Mouse (Mus musculus) embryonic stem cell, embryonic (primary cell): ENCODE measurements around the gene Grhpr.

ENCODE experiments used
- CTCF ChIA-PET, 4 experiments: fragments of 300-600 bp in 2 of 4; fragments of 350-600 bp in 2 of 4; sonication (Branson Sonifier 250); formaldehyde crosslinking; loops; one replicate each; lab custom pipeline; 2022; ENCODE audit warnings: inconsistent platforms in 2 of 4; lab: Charles Lee
- POLR2A ChIA-PET, 4 experiments: fragments of 300-600 bp in 2 of 4; fragments of 350-600 bp in 2 of 4; sonication (Branson Sonifier 250); formaldehyde crosslinking; loops; one replicate each; lab custom pipeline; 2022; ENCODE audit warnings: antibody characterized with exemption in 4 of 4, inconsistent platforms in 1 of 4; lab: Charles Lee

The Grhpr gene

GRCm38 (mm10) chr4:44967402-44967801 is 13.8 kb upstream of the Grhpr start:
- POLR2A ChIA-PET, result interaction anchor here in 3 of 4 experiments (0.6 to 3.4 kb wide), 10 partner anchors 9 to 211 kb away, joined by 3 to 10 read pairs (median 4); partner anchors contain the start of genes Grhpr (in 2 of the 3), Polr1e (in 1 of the 3), Zbtb5 (in 1 of the 3) and Zcchc7 (in 1 of the 3)
- CTCF ChIA-PET, result interaction anchor here in 2 of 4 experiments (0.6 to 1.6 kb wide), 2 partner anchors 9 kb away, joined by 5 to 7 read pairs; no protein-coding TSS in a partner anchor

GRCm38 (mm10) chr4:44970056-44970455 is 11.1 kb upstream of the Grhpr start:
- ChIA-PET CTCF (interaction anchor here in 3 of 4 experiments (0.5 to 3.0 kb wide), 5 partner anchors 11 to 119 kb away, joined by 3 to 9 read pairs (median 3); partner anchors contain the start of genes Grhpr (in 1 of the 3) and Zbtb5 (in 1 of the 3)), POLR2A (interaction anchor here in 2 of 4 experiments (2.6 to 3.4 kb wide), 2 partner anchors 9 to 11 kb away, joined by 7 to 8 read pairs; partner anchors contain the start of gene Grhpr (in 1 of the 2))

GRCm38 (mm10) chr4:44970612-44971110 is 10.5 kb upstream of the Grhpr start:
- POLR2A ChIA-PET, result interaction anchor here in 2 of 4 experiments (1.0 to 2.6 kb wide), 2 partner anchors 10 to 11 kb away, joined by 3 to 7 read pairs; partner anchors contain the start of gene Grhpr (in 1 of the 2)
- CTCF ChIA-PET, result interaction anchor here in 2 of 4 experiments (0.6 to 3.0 kb wide), 4 partner anchors 10 to 802 kb away, joined by 3 to 9 read pairs (median 4); partner anchors contain the start of genes Grhpr (in 1 of the 2) and Zbtb5 (in 1 of the 2)

GRCm38 (mm10) chr4:44973450-44973849 is 7.7 kb upstream of the Grhpr start:
- POLR2A ChIA-PET, result interaction anchor here in 3 of 4 experiments (0.6 to 2.3 kb wide), 6 partner anchors 8 to 800 kb away, joined by 3 to 9 read pairs (median 4); partner anchors contain the start of genes Zbtb5 (in 2 of the 3) and Grhpr (in 1 of the 3)
- CTCF ChIA-PET, result interaction anchor here (0.6 to 2.3 kb wide), 29 partner anchors 8 to 607 kb away, joined by 3 to 21 read pairs (median 4); partner anchors contain the start of genes Grhpr (in 2 of the 4), Polr1e (in 1 of the 4), Tomm5 (in 1 of the 4) and Zbtb5 (in 1 of the 4)

- ChIA-PET CTCF (interaction anchor here (0.6 to 2.3 kb wide), 26 partner anchors 8 to 607 kb away, joined by 3 to 21 read pairs (median 4); partner anchors contain the start of genes Grhpr (in 2 of the 4), Polr1e (in 1 of the 4), Tomm5 (in 1 of the 4) and Zbtb5 (in 1 of the 4)), POLR2A (interaction anchor here in 2 of 4 experiments (0.6 to 2.3 kb wide), 6 partner anchors 8 to 869 kb away, joined by 3 to 9 read pairs (median 4); partner anchors contain the start of genes Zbtb5 (in 2 of the 2) and Grhpr (in 1 of the 2))
These were observed 7.3 kb upstream of the Grhpr start for GRCm38 (mm10) chr4:44973871-44974270.

- CTCF ChIA-PET, result interaction anchor here in 2 of 4 experiments (0.7 to 1.3 kb wide), 7 partner anchors 10 to 1602 kb away, joined by 3 to 5 read pairs (median 4); partner anchors contain the start of gene Zbtb5 (in 1 of the 2)
- POLR2A ChIA-PET, result interaction anchor here in 3 of 4 experiments (0.6 to 0.8 kb wide), 6 partner anchors 10 to 869 kb away, joined by 3 to 5 read pairs (median 3); no protein-coding TSS in a partner anchor
These were observed 6.9 kb upstream of the Grhpr start for GRCm38 (mm10) chr4:44974331-44974730.

- CTCF ChIA-PET, result interaction anchor here in 3 of 4 experiments (0.7 to 1.3 kb wide), 3 partner anchors 8 to 1839 kb away, joined by 3 to 5 read pairs (median 3); no protein-coding TSS in a partner anchor
These were observed 5.1 kb upstream of the Grhpr start for GRCm38 (mm10) chr4:44976026-44976615.

GRCm38 (mm10) chr4:44976921-44977710 is 4.1 kb upstream of the Grhpr start:
- ChIA-PET POLR2A (interaction anchor here in 1 of 4 experiments (1.0 to 2.0 kb wide), 4 partner anchors 8 to 37 kb away, joined by 3 to 5 read pairs (median 4); no protein-coding TSS in a partner anchor), CTCF (interaction anchor here (0.5 to 1.3 kb wide), 9 partner anchors 8 to 1111 kb away, joined by 3 to 7 read pairs (median 4); partner anchors contain the start of gene Zbtb5 (in 1 of the 4))

More at GRCm38 (mm10) chr4:44976026-44976615, 5.1 kb upstream of the Grhpr start:
- POLR2A ChIA-PET, result interaction anchor here in 1 of 4 experiments (0.7 to 2.0 kb wide), 4 partner anchors 9 to 38 kb away, joined by 3 to 5 read pairs (median 4); no protein-coding TSS in a partner anchor

- CTCF ChIA-PET, result interaction anchor here in 1 of 4 experiments (0.5 kb wide), 1 partner anchor 874 kb away, joined by 3 read pairs; no protein-coding TSS in a partner anchor
- POLR2A ChIA-PET, result interaction anchor here in 2 of 4 experiments (1.6 to 3.7 kb wide), 2 partner anchors 17 to 36 kb away, joined by 3 to 16 read pairs; no protein-coding TSS in a partner anchor
These were observed 3.0 kb upstream of the Grhpr start for GRCm38 (mm10) chr4:44978175-44978574.

GRCm38 (mm10) chr4:44979794-44980338 is 1.3 kb upstream of the Grhpr start:
- ChIA-PET POLR2A (interaction anchor here in 3 of 4 experiments (0.7 to 3.7 kb wide), 9 partner anchors 9 to 45 kb away, joined by 3 to 24 read pairs (median 5); partner anchors contain the start of genes Polr1e (in 1 of the 3) and Zbtb5 (in 1 of the 3)), CTCF (interaction anchor here in 3 of 4 experiments (0.6 to 2.0 kb wide), 3 partner anchors 10 to 51 kb away, joined by 3 to 9 read pairs (median 5); no protein-coding TSS in a partner anchor)

- ChIA-PET CTCF (interaction anchor here in 2 of 4 experiments (0.9 to 3.2 kb wide), 7 partner anchors 9 to 30 kb away, joined by 3 to 10 read pairs (median 7); partner anchors contain the start of gene Zbtb5 (in 1 of the 2)), POLR2A (interaction anchor here in 3 of 4 experiments (0.8 to 3.7 kb wide), 16 partner anchors 9 to 315 kb away, joined by 3 to 24 read pairs (median 5); partner anchors contain the start of genes Polr1e (in 2 of the 3), Zbtb5 (in 2 of the 3), Tomm5 (in 1 of the 3) and Trmt10b (in 1 of the 3))
These were observed 736 bp downstream of the Grhpr start for GRCm38 (mm10) chr4:44981974-44982287.

- ChIA-PET POLR2A (interaction anchor here in 3 of 4 experiments (0.7 to 3.6 kb wide), 9 partner anchors 10 to 428 kb away, joined by 3 to 18 read pairs (median 4); partner anchors contain the start of genes Polr1e (in 2 of the 3) and Zbtb5 (in 1 of the 3)), CTCF (interaction anchor here in 2 of 4 experiments (1.1 to 3.2 kb wide), 3 partner anchors 9 to 30 kb away, joined by 3 to 10 read pairs (median 7); no protein-coding TSS in a partner anchor)
These were observed 1.4 kb downstream of the Grhpr start for GRCm38 (mm10) chr4:44982440-44983130.

GRCm38 (mm10) chr4:44983131-44983740 is 2.0 kb downstream of the Grhpr start:
- ChIA-PET POLR2A (interaction anchor here in 3 of 4 experiments (0.7 to 3.6 kb wide), 7 partner anchors 14 to 427 kb away, joined by 3 to 21 read pairs (median 4); partner anchors contain the start of gene Zbtb5 (in 2 of the 3)), CTCF (interaction anchor here in 2 of 4 experiments (0.6 to 3.2 kb wide), 3 partner anchors 10 to 1947 kb away, joined by 3 to 10 read pairs (median 3); no protein-coding TSS in a partner anchor)

- ChIA-PET CTCF (interaction anchor here in 1 of 4 experiments (0.6 kb wide), 1 partner anchor 764 kb away, joined by 8 read pairs; no protein-coding TSS in a partner anchor), POLR2A (no interaction called here)
These were observed 9.4 kb downstream of the Grhpr start for GRCm38 (mm10) chr4:44990560-44990959.

- CTCF ChIA-PET, result interaction anchor here in 1 of 4 experiments (0.6 to 1.4 kb wide), 2 partner anchors 11 to 127 kb away, joined by 3 read pairs; partner anchors contain the start of gene Grhpr
- POLR2A ChIA-PET, result interaction anchor here in 1 of 4 experiments (1.1 kb wide), 1 partner anchor 10 kb away, joined by 20 read pairs; no protein-coding TSS in a partner anchor
These were observed 11.1 kb downstream of the Grhpr start for GRCm38 (mm10) chr4:44992330-44992729.
